In genomic region chr6:129266438-129267022, GRCm38 (mm10) we compare ENCODE assay signal across 37 mouse cellular contexts. TPM values are rescaled to one million over a fixed set of nuclear protein-coding genes. Genes with fewer than 3 reads are reported as not detected.
"Had no signal": no experiment of that assay in that cellular context is flagged by ENCODE, and none has a peak within 500 bp of the region (broad histone marks: within the 10 kb centered on the region; RNA-seq: fewer than 3 reads in every experiment).

No protein-coding gene starts in this region.

- H3K4me2 ChIP-seq: limb, embryonic 12.5 days; limb, embryonic 13.5 days; limb, embryonic 15.5 days; liver, embryonic 11.5 days; liver, embryonic 12.5 days; liver, embryonic 13.5 days; liver, embryonic 15.5 days; lung, embryonic 14.5 days; lung, embryonic 15.5 days; midbrain, embryonic 11.5 days; midbrain, embryonic 12.5 days; midbrain, embryonic 13.5 days; midbrain, embryonic 15.5 days had no signal

- ATAC-seq: liver, embryonic 12.5 days; liver, postnatal 0 days; lung, postnatal 0 days; midbrain, embryonic 13.5 days; midbrain, embryonic 15.5 days; midbrain, embryonic 16.5 days had no signal

- H3K4me1 ChIP-seq: limb, embryonic 10.5 days; limb, embryonic 12.5 days; limb, embryonic 13.5 days; limb, embryonic 15.5 days; liver, embryonic 12.5 days; liver, embryonic 13.5 days; lung, embryonic 15.5 days; midbrain, embryonic 10.5 days; midbrain, embryonic 12.5 days; midbrain, embryonic 13.5 days; midbrain, embryonic 15.5 days had no signal

- H3K9me3 ChIP-seq: limb, embryonic 10.5 days; limb, embryonic 12.5 days; limb, embryonic 13.5 days; limb, embryonic 15.5 days; liver, embryonic 12.5 days; liver, embryonic 13.5 days; liver, embryonic 15.5 days; lung, embryonic 15.5 days; megakaryocyte, embryonic 14.5 days; midbrain, embryonic 10.5 days; midbrain, embryonic 12.5 days; midbrain, embryonic 13.5 days; midbrain, embryonic 15.5 days had no signal

- H3K9ac ChIP-seq: limb, embryonic 12.5 days; limb, embryonic 13.5 days; limb, embryonic 15.5 days; liver, embryonic 12.5 days; liver, embryonic 13.5 days; liver, embryonic 14.5 days; liver, embryonic 15.5 days; liver, postnatal 0 days; lung, embryonic 14.5 days; lung, embryonic 15.5 days; midbrain, embryonic 12.5 days; midbrain, embryonic 13.5 days; midbrain, embryonic 15.5 days had no signal

- H3K36me3 ChIP-seq: limb, embryonic 10.5 days; limb, embryonic 12.5 days; limb, embryonic 13.5 days; limb, embryonic 15.5 days; liver, embryonic 12.5 days; liver, embryonic 13.5 days; liver, embryonic 15.5 days; lung, embryonic 15.5 days; midbrain, embryonic 10.5 days; midbrain, embryonic 12.5 days; midbrain, embryonic 13.5 days; midbrain, embryonic 15.5 days had no signal

- DNase-seq: left cerebral cortex, postnatal 4 days; liver; liver, embryonic 13.5 days; liver, postnatal 0 days; lung, adult 18-20 months; lung, adult 2 months; lung, embryonic 14.5 days; lung, postnatal 10 days; lung, postnatal 14 days; lung, postnatal 36 days; lung, postnatal 4 days; midbrain, embryonic 14.5 days had no signal

- H3K4me3 ChIP-seq: limb, embryonic 10.5 days; limb, embryonic 12.5 days; limb, embryonic 13.5 days; limb, embryonic 15.5 days; liver, embryonic 12.5 days; liver, embryonic 13.5 days; liver, embryonic 15.5 days; lung, embryonic 15.5 days; megakaryocyte, embryonic 14.5 days; midbrain, embryonic 10.5 days; midbrain, embryonic 12.5 days; midbrain, embryonic 13.5 days; midbrain, embryonic 15.5 days; myocyte had no signal

- H3K27ac ChIP-seq: limb, embryonic 10.5 days; limb, embryonic 12.5 days; limb, embryonic 13.5 days; limb, embryonic 15.5 days; liver, embryonic 12.5 days; liver, embryonic 13.5 days; liver, embryonic 14.5 days; liver, embryonic 15.5 days; lung, embryonic 15.5 days; macrophage; midbrain, embryonic 10.5 days; midbrain, embryonic 12.5 days; midbrain, embryonic 13.5 days; midbrain, embryonic 15.5 days had no signal

- H3K27me3 ChIP-seq: limb, embryonic 12.5 days; limb, embryonic 13.5 days; limb, embryonic 15.5 days; liver, embryonic 12.5 days; liver, embryonic 13.5 days; liver, embryonic 15.5 days; lung, embryonic 15.5 days; megakaryocyte, embryonic 14.5 days; midbrain, embryonic 12.5 days; midbrain, embryonic 13.5 days; midbrain, embryonic 15.5 days had no signal

RNA-seq across cellular contexts. Expression of gene Cd69, which starts 8.7 kb away (rescaled TPM):
- total RNA-seq: left cerebral cortex, adult 8-10 months; left cerebral cortex, postnatal 10 days; left cerebral cortex, postnatal 14 days; left cerebral cortex, postnatal 25 days; left cerebral cortex, postnatal 36 days; left cerebral cortex, postnatal 4 days had no signal
- polyA plus RNA-seq: limb, embryonic 12.5 days; lung, embryonic 14.5 days; midbrain, embryonic 11.5 days; midbrain, embryonic 12.5 days; midbrain, embryonic 13.5 days; midbrain, embryonic 15.5 days; midbrain, embryonic 16.5 days; neural tube, embryonic 11.5 days had no signal
